Mouse (Mus musculus) frontal cortex, postnatal 10 days (tissue): ENCODE data around the gene Txlnb.
"Not testable (repeated sequence)": the region's sequence is repeated elsewhere in the genome, so short reads cannot be mapped to it uniquely, and the experiment has no call there.

Source experiments
- DNase-seq, 2 experiments: peaks; one replicate each; pipeline ENCODE4 v3.0.0; 2022; ENCODE audit warnings: low spot score in 2 of 2, mixed read lengths in 1 of 2

The Txlnb gene

GRCm38 (mm10) chr10:17820422-17820821, 24.4 kb downstream of the Txlnb start:
- not testable (repeated sequence) for DNase-seq

GRCm38 (mm10) chr10:17827391-17827790, 31.4 kb downstream of the Txlnb start:
- no peak for DNase-seq

GRCm38 (mm10) chr10:17829205-17829604, 33.2 kb downstream of the Txlnb start:
- DNase-seq, result no peak

- DNase-seq, result no peak
Measured at GRCm38 (mm10) chr10:17831041-17831440, 35.0 kb downstream of the Txlnb start.

- DNase-seq, result no peak
Measured at GRCm38 (mm10) chr10:17835031-17835430, 39.0 kb downstream of the Txlnb start.

- no peak for DNase-seq
Measured at GRCm38 (mm10) chr10:17836275-17836674, 40.2 kb downstream of the Txlnb start.

DNA sequence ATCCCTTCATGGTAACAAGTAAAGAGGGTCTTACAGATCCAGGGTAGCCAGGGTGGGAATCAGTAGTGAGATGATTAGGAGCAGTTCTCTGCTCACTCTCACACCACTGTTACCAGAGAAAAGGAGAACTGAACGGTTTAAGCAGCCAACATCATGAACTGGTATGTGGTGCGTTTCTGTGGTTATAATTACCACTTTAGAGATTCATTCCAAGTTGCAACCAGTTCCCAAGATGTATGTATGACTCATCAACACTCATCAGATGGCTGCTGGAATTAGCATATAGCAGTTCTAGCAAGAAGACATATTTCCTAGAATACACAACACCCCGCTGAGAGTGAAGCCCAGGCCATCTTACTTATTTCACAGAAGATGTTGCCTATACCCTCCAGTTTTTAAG, 46.0 kb downstream of the Txlnb start:
- peak in 1 of 2 experiments; percentile 10 for DNase-seq

DNA sequence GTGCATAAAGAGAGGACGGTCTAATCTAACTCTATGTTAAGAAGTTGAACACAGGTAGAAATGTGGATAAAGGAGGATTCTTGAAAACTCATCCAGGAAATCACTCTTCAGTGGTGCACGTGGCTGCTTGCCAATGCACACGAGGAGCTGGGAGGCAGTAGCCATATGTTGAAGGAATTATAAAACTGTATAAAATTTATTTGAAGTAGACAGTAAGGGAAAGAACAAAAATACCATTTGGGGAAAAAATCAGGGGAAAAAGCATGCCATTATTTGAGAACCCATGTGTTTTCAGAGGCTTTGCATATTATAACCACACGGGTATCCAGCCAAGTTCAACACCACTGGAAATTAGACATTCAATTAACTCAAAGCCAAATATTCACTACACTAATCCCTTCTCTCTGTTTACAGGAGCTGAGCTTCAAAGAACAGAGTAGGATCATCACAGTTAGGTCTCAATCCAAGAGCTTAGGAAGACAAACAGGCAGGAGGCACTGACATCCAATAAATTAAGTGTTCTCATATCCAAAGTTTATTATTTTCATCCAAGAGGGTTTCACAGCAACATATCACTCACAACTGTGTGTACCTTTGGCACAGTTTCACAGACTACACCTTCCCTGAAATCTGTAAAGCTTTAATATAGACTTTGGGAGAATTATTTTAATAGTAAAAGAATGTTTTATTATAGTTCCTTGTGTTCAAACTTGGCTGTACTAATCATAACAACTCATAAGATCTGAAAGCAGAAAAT, 48.9 kb downstream of the Txlnb start:
- no peak for DNase-seq

DNA sequence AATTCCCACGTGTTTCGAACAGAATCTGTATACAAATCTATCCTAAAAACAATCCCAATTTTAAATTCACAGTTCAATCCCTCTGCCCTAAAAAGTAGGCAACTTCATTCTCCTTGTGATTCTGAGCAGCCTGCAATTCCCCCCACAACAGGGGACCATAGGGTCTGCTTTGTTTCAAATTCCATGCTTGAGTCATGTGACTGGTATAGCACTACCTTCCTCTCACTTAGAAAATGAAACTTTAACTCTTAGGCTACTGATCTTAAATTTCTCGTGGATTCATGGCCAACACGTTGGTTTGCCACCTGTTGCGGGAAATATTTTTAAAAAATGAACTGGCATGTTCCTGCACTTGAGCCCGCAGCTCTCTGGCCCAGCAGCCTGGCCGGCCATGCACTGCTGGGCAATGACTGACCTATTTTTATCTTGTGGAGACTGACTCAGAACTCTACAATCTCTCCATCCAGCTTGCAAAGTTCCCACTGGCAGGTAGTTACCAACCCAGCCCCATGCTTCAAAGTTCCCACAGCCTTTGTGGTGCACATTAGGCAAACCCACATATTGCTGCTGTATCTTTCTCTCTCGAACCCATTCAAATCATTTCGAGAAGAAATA, 61.7 kb downstream of the Txlnb start:
- no peak for DNase-seq

GRCm38 (mm10) chr10:17860701-17861480, 64.9 kb downstream of the Txlnb start:
- DNase-seq, result no peak

DNA sequence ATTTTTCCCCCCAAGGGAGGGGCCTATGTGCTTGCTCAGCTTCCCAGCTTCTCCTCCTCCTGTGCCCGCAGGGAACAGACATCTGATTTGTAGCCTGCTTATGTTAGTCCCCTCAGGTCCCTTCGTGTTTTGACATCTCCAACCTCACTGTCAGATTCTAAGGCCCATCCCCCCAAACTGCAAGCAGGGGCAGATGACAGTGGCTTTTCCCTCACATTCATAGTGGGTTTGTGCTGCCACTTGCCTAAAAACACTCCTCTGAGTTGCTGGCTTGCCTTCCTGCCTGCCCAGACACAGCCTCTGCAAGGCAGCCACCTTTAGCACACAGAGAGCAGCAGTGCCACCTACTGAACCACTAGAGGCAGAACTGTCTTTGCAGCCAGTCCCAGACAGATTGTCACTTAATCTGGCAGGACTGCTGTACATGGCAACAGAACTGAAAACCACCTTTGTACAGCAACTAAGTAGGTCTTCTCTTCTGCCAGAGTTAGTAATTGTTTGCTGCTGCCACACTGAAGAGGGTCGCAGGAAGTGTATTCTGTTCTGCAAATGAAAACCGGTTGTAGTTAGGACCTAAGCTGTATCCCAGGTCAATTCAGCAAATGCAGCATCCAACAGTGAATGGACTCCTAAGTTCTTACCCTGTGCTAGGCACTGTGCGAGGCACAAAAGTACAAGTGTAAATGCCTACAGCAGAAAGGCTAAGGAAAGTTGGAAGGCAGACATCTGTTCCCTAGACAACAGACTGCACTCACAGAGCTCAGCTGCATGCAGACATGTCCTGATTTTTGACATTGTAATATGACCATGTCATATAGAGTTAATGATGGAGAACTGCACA, 74.0 kb downstream of the Txlnb start:
- peak; percentile 38 to 59 for DNase-seq

- DNase-seq, result no peak
Measured at GRCm38 (mm10) chr10:17878002-17878919, 82.2 kb downstream of the Txlnb start.

- no peak for DNase-seq
Measured at GRCm38 (mm10) chr10:17880038-17880437, 84.0 kb downstream of the Txlnb start.

- DNase-seq, result no peak
Measured at GRCm38 (mm10) chr10:17880724-17881123, 84.7 kb downstream of the Txlnb start.
